Mouse (Mus musculus) heart, adult 2 months (tissue): ENCODE measurements around the gene Pwwp2b.

ENCODE experiments used
- CTCF ChIP-seq: fragments of 200-600 bp; IDR thresholded peaks from 2 replicates; pipeline ENCODE4 v1.8.1; 2022; ENCODE audit warnings: antibody characterized with exemption, mild to moderate bottlenecking, moderate library complexity
- EP300 ChIP-seq: fragments of 200-500 bp; IDR thresholded peaks from 2 replicates; pipeline ENCODE4 v1.6.1; 2011; ENCODE audit warnings: low read depth, low read length, control low read depth; ENCODE audit not compliant: insufficient read depth
- POLR2A ChIP-seq: fragments of 200-500 bp; IDR thresholded peaks from 2 replicates; pipeline ENCODE4 v1.6.1; 2011; ENCODE audit warnings: mild to moderate bottlenecking, low read depth, low read length, control low read depth; ENCODE audit not compliant: insufficient read depth

GRCm38 (mm10) chr7:139266431-139266830 is 18.1 kb downstream of the Pwwp2b start:
- TF ChIP-seq CTCF: no peak
- TF ChIP-seq POLR2A: no peak
- TF ChIP-seq EP300: no peak
